Comparison of ENCODE assay signal across 19 mouse cellular contexts in the genomic region with DNA sequence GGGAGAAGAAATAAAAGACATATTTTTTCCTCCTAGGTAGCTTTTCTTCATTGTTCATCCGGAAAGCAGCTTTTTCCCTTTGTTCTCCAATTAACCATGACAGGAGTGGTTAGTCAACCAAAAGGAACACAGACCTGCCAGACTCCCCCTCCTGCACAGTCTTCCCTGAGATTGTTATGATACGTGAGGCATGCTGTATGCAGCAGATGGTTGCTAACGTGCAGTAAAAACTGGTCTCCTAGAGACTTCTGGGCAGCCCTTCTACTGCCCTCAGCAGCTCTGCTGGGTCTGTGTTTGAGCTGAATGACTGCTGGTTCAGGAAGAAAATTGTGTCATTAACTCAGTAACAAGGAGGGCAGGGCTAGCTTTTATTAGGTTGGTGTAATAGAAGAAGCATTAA.
DNase-seq lines count a peak whose midpoint lies in the region; ATAC-seq and TF ChIP-seq lines count a peak whose summit lies in the region.
"Had no signal": no experiment of that assay in that cellular context is flagged by ENCODE, and none has a peak within 500 bp of the region (broad histone marks: within the 10 kb centered on the region; RNA-seq: fewer than 3 reads in every experiment).

No protein-coding gene starts in this region.

- H3K4me2 ChIP-seq in forebrain, embryonic 12.5 days: no peak overlapping the region
- no peak overlapping the region for H3K4me2 ChIP-seq in forebrain, embryonic 11.5 days (ENCODE audit: low read depth, low read length, severe bottlenecking)
- H3K4me2 ChIP-seq in midbrain, embryonic 11.5 days: no peak overlapping the region
- H3K4me2 ChIP-seq in midbrain, embryonic 16.5 days (ENCODE audit: low read length): no peak overlapping the region
- no peak overlapping the region for H3K4me2 ChIP-seq in forebrain, embryonic 14.5 days (ENCODE audit: low read length)
- H3K4me2 ChIP-seq in hindbrain, postnatal 0 days (ENCODE audit: low read depth, low read length): no peak overlapping the region
- H3K4me2 ChIP-seq: embryonic facial prominence, embryonic 12.5 days; limb, embryonic 12.5 days; midbrain, embryonic 12.5 days; neural tube, embryonic 12.5 days had no signal

- no peak for TF ChIP-seq CTCF in hindbrain, postnatal 0 days (IDR thresholded peaks at IDR 0.05; ENCODE audit: low read depth)

- WGBS in forebrain, embryonic 12.5 days: 22% methylated on average over 3 of the region's 3 CpGs
- 29% methylated on average over 3 of the region's 3 CpGs for WGBS in forebrain, embryonic 11.5 days
- 37% methylated on average over 3 of the region's 3 CpGs for WGBS in midbrain, embryonic 11.5 days
- 17% methylated on average over 3 of the region's 3 CpGs for WGBS in midbrain, embryonic 16.5 days
- WGBS in forebrain, embryonic 14.5 days: 8% methylated on average over 3 of the region's 3 CpGs
- WGBS in hindbrain, postnatal 0 days: 18% methylated on average over 3 of the region's 3 CpGs

- H3K9ac ChIP-seq in forebrain, embryonic 12.5 days: no peak overlapping the region
- H3K9ac ChIP-seq in forebrain, embryonic 11.5 days (ENCODE audit: low read length): no peak overlapping the region
- H3K9ac ChIP-seq in midbrain, embryonic 11.5 days (ENCODE audit: low read length): no peak overlapping the region
- H3K9ac ChIP-seq in midbrain, embryonic 16.5 days (ENCODE audit: low read depth, low read length): no peak overlapping the region
- no peak overlapping the region for H3K9ac ChIP-seq in forebrain, embryonic 14.5 days (ENCODE audit: low read length)
- no peak overlapping the region for H3K9ac ChIP-seq in hindbrain, postnatal 0 days (replicated peaks; ENCODE audit: low read length)
- H3K9ac ChIP-seq: embryonic facial prominence, embryonic 12.5 days; limb, embryonic 12.5 days; liver, embryonic 14.5 days; midbrain, embryonic 12.5 days; neural tube, embryonic 12.5 days had no signal

- no peaks in the 10 kb centered on the region for H3K4me1 ChIP-seq in forebrain, embryonic 12.5 days
- no peaks in the 10 kb centered on the region for H3K4me1 ChIP-seq in forebrain, embryonic 11.5 days (replicated peaks; ENCODE audit: control insufficient read depth, insufficient read depth, low read length)
- no peaks in the 10 kb centered on the region; the same call in 1 of the 2 replicates for H3K4me1 ChIP-seq in midbrain, embryonic 11.5 days (ENCODE audit: control insufficient read depth, insufficient read depth, low read length)
- no peaks in the 10 kb centered on the region for H3K4me1 ChIP-seq in midbrain, embryonic 16.5 days (ENCODE audit: control insufficient read depth, insufficient read depth, low read length)
- peaks cover 4% of the 10 kb centered on the region for H3K4me1 ChIP-seq in forebrain, embryonic 14.5 days (ENCODE audit: control insufficient read depth, insufficient read depth, low read length)
- no peaks in the 10 kb centered on the region for H3K4me1 ChIP-seq in hindbrain, postnatal 0 days (ENCODE audit: insufficient read depth, low read length)
- H3K4me1 ChIP-seq: embryonic facial prominence, embryonic 12.5 days; midbrain, embryonic 12.5 days had no signal

- no peak overlapping the region for H3K27ac ChIP-seq in forebrain, embryonic 12.5 days
- H3K27ac ChIP-seq in forebrain, embryonic 11.5 days (ENCODE audit: low read depth, low read length): no peak overlapping the region
- no peak overlapping the region for H3K27ac ChIP-seq in midbrain, embryonic 11.5 days (ENCODE audit: low read depth, low read length)
- H3K27ac ChIP-seq in midbrain, embryonic 16.5 days (ENCODE audit: low read length): no peak overlapping the region
- no peak overlapping the region for H3K27ac ChIP-seq in forebrain, embryonic 14.5 days (ENCODE audit: low read depth, low read length)
- H3K27ac ChIP-seq in hindbrain, postnatal 0 days: no peak overlapping the region
- H3K27ac ChIP-seq: embryonic facial prominence, embryonic 12.5 days; heart, adult 2 months; limb, embryonic 12.5 days; liver, embryonic 14.5 days; midbrain, embryonic 12.5 days; neural tube, embryonic 12.5 days had no signal

- H3K27me3 ChIP-seq in forebrain, embryonic 12.5 days: no peaks in the 10 kb centered on the region
- no peaks in the 10 kb centered on the region for H3K27me3 ChIP-seq in forebrain, embryonic 11.5 days (ENCODE audit: control insufficient read depth, insufficient read depth, low read length)
- no peaks in the 10 kb centered on the region for H3K27me3 ChIP-seq in midbrain, embryonic 11.5 days (ENCODE audit: control insufficient read depth, insufficient read depth, low read length)
- no peaks in the 10 kb centered on the region for H3K27me3 ChIP-seq in midbrain, embryonic 16.5 days (ENCODE audit: control insufficient read depth, insufficient read depth, low read depth, low read length)
- no peaks in the 10 kb centered on the region for H3K27me3 ChIP-seq in forebrain, embryonic 14.5 days (replicated peaks; ENCODE audit: control insufficient read depth, insufficient read depth, low read length)
- no peaks in the 10 kb centered on the region for H3K27me3 ChIP-seq in hindbrain, postnatal 0 days (ENCODE audit: insufficient read depth, low read length)
- H3K27me3 ChIP-seq: embryonic facial prominence, embryonic 12.5 days; limb, embryonic 12.5 days; midbrain, embryonic 12.5 days; neural tube, embryonic 12.5 days had no signal

- H3K4me3 ChIP-seq in forebrain, embryonic 12.5 days (replicated peaks): no peak overlapping the region
- no peak overlapping the region for H3K4me3 ChIP-seq in forebrain, embryonic 11.5 days (ENCODE audit: low read depth, low read length)
- H3K4me3 ChIP-seq in midbrain, embryonic 11.5 days (ENCODE audit: low read depth, low read length): no peak overlapping the region
- no peak overlapping the region for H3K4me3 ChIP-seq in midbrain, embryonic 16.5 days (ENCODE audit: low read depth, low read length)
- no peak overlapping the region for H3K4me3 ChIP-seq in forebrain, embryonic 14.5 days (ENCODE audit: low read depth, low read length)
- H3K4me3 ChIP-seq in hindbrain, postnatal 0 days (ENCODE audit: low read length): no peak overlapping the region
- H3K4me3 ChIP-seq: embryonic facial prominence, embryonic 12.5 days; heart, adult 2 months; limb, embryonic 12.5 days; midbrain, embryonic 12.5 days; neural tube, embryonic 12.5 days had no signal

- ATAC-seq in forebrain, embryonic 12.5 days (ENCODE audit: low FRiP score): 0 out of 2 replicates have a peak, but pooled peaks have one; percentile 51
- no peak; the same call in 1 of the 2 replicates for ATAC-seq in forebrain, embryonic 11.5 days (replicated peaks; ENCODE audit: low FRiP score)
- ATAC-seq in midbrain, embryonic 11.5 days (ENCODE audit: low FRiP score): 0 out of 2 replicates have a peak, but pooled peaks have one; percentile 40
- ATAC-seq in midbrain, embryonic 16.5 days: no peak
- ATAC-seq in forebrain, embryonic 14.5 days: peak; percentile 72; the same call in 1 of the 2 replicates
- peak; percentile 84 for ATAC-seq in hindbrain, postnatal 0 days

- H3K36me3 ChIP-seq in forebrain, embryonic 12.5 days (replicated peaks): no peaks in the 10 kb centered on the region
- H3K36me3 ChIP-seq in forebrain, embryonic 11.5 days (ENCODE audit: control insufficient read depth, insufficient read depth, low read length): no peaks in the 10 kb centered on the region
- H3K36me3 ChIP-seq in midbrain, embryonic 11.5 days (ENCODE audit: control insufficient read depth, insufficient read depth, low read length): no peaks in the 10 kb centered on the region
- no peaks in the 10 kb centered on the region for H3K36me3 ChIP-seq in midbrain, embryonic 16.5 days (ENCODE audit: control insufficient read depth, insufficient read depth, low read length)
- no peaks in the 10 kb centered on the region for H3K36me3 ChIP-seq in forebrain, embryonic 14.5 days (ENCODE audit: control insufficient read depth, insufficient read depth, low read length)
- no peaks in the 10 kb centered on the region for H3K36me3 ChIP-seq in hindbrain, postnatal 0 days (ENCODE audit: insufficient read depth, low read length)
- H3K36me3 ChIP-seq: embryonic facial prominence, embryonic 12.5 days; limb, embryonic 12.5 days; midbrain, embryonic 12.5 days; neural tube, embryonic 12.5 days had no signal

- DNase-seq in forebrain, embryonic 11.5 days (ENCODE audit: low spot score): no peak
- DNase-seq in midbrain, embryonic 11.5 days (ENCODE audit: low spot score, missing footprints): no peak
- peak; percentile 62 for DNase-seq in forebrain, embryonic 14.5 days (ENCODE audit: low spot score)
- DNase-seq in hindbrain, postnatal 0 days (ENCODE audit: low spot score): peak; percentile 62
- no peak for DNase-seq in lung, postnatal 14 days
- DNase-seq in heart, adult 9 months (ENCODE audit: low spot score in 2 of 2): no peak
- DNase-seq: adrenal gland, adult 2 months; cerebellum, adult 8-10 months; gastrocnemius, postnatal 10 days; heart, adult 2 months; heart, postnatal 10 days; lung, postnatal 10 days had no signal

- no peaks in the 10 kb centered on the region for H3K9me3 ChIP-seq in forebrain, embryonic 12.5 days
- no peaks in the 10 kb centered on the region for H3K9me3 ChIP-seq in forebrain, embryonic 11.5 days (ENCODE audit: control insufficient read depth, low read length)
- H3K9me3 ChIP-seq in midbrain, embryonic 11.5 days (ENCODE audit: control insufficient read depth, low read length): no peaks in the 10 kb centered on the region
- no peaks in the 10 kb centered on the region for H3K9me3 ChIP-seq in midbrain, embryonic 16.5 days (replicated peaks; ENCODE audit: control insufficient read depth, low read length, poor library complexity, severe bottlenecking)
- H3K9me3 ChIP-seq in forebrain, embryonic 14.5 days (replicated peaks; ENCODE audit: control insufficient read depth, low read length): no peaks in the 10 kb centered on the region
- H3K9me3 ChIP-seq in hindbrain, postnatal 0 days (ENCODE audit: low read length): no peaks in the 10 kb centered on the region
- H3K9me3 ChIP-seq: embryonic facial prominence, embryonic 12.5 days; limb, embryonic 12.5 days; midbrain, embryonic 12.5 days; neural tube, embryonic 12.5 days had no signal

Comparison
In these comparisons a context has a peak if more than half of its experiments do, and no peak if none do; other contexts are left out.
1. ATAC-seq: peak in forebrain, embryonic 12.5 days (single experiment), midbrain, embryonic 11.5 days (single experiment), forebrain, embryonic 14.5 days (single experiment) and hindbrain, postnatal 0 days (single experiment); none in forebrain, embryonic 11.5 days (single experiment) and midbrain, embryonic 16.5 days (single experiment).
2. DNase-seq: peak in forebrain, embryonic 14.5 days (single experiment) and hindbrain, postnatal 0 days (single experiment); none in forebrain, embryonic 11.5 days (single experiment), midbrain, embryonic 11.5 days (single experiment), lung, postnatal 14 days (single experiment) and heart, adult 9 months (0 of 2).